Mouse (Mus musculus) T-cell, adult 2 months (primary cell): Measurements from ENCODE around the gene Vopp1.

ENCODE experiments used
- DNase-seq: peaks from one replicate; pipeline ENCODE4 v3.0.0; 2022; ENCODE audit warnings: low spot score

Gene Vopp1

DNA sequence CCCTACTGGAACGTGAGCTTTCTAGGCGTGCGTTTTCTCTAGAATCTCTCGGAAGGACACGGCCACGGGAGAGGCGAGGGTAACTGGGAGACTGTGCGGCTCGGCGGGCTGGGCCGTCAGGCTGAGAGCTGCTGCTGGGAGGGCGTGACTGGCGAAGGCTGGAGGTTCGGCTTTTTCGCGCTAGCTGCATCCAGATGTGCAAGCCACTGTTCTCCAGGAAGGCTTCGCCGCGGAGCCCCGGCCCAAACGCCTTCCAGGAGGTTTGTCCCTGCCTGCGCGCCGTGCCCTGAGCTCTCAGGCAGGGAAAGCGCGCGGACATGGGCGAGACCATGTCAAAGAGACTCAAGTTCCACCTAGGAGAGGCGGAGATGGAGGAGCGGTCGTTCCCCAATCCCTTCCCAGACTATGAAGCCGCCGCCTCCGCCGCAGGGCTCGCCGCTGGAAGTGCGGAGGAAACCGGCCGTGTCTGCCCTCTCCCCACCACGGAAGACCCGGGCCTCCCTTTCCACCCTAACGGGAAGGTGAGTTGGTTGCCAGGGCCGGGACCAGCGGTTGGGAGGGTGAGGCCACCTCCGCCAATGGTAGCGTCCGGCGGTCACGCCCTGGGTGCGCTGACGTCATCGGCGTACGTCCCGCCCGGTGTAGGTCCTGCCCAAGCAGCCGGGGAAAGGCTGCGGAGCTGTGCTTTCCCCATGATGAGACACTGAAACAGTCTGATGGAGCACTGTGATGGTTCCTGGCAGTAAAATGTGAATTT, 122.0 kb downstream of the Vopp1 start:
- peak; percentile 92 for DNase-seq

DNA sequence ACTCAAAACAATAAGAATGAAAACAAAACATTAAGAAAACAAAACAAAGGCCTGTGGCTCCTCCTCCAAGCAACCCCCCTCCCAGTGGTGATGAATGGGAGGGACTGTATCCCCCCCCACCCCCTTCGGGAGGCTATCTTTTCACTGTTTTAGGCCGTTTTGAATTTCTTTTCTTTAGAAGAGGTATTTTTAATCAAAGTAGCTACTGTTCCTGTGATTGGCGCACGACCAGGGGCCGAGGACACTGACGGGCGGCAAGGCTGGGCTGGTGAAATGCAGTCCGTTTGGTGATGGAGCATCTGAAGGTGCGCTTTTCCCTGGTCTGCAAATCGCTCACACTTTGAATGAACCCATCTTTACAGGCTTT, 122.6 kb downstream of the Vopp1 start, which contains the start of gene Lancl2:
Lancl2 (plus strand) TSS at position 165 of the 367 bp plus-strand sequence.
- DNase-seq: no peak

DNA sequence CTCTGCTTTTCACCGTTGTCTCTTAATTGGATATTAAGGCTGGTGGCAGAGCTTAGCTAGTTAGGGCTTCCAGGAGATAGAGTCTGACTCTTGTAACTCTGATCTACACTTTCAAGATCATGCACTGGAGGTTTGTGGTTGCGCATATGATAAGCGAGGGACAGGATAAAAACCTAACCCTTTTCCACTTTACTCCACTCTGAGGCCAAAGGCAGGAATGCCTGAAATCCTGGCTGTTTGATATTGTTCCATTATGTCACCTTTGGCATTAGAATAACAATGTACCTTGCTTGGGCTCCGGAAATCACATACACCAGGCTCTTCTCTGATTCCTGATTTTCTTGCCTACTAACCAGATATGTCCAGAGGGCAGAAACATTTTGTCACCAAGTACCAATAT, 123.3 kb downstream of the Vopp1 start:
- DNase-seq: no peak

DNA sequence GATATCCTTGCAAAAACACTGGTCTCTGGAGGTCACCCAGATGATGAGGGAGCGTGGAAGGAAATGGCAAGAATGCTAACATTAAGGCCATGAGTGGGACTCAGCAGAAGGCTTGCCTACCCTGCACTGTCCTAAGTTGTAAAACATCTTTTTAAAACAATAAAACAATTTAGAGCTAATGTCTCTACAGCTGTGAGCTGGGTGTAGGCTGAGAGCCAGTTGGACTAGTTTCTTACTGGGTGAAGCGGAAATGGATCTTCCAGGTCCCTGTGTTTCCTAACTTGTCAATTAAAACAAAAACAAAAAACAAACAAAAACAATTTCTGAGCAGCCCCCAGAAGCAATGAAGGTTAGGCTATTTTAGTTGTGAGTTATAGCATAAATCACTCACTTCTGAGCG, 131.8 kb downstream of the Vopp1 start:
- no peak for DNase-seq

DNA sequence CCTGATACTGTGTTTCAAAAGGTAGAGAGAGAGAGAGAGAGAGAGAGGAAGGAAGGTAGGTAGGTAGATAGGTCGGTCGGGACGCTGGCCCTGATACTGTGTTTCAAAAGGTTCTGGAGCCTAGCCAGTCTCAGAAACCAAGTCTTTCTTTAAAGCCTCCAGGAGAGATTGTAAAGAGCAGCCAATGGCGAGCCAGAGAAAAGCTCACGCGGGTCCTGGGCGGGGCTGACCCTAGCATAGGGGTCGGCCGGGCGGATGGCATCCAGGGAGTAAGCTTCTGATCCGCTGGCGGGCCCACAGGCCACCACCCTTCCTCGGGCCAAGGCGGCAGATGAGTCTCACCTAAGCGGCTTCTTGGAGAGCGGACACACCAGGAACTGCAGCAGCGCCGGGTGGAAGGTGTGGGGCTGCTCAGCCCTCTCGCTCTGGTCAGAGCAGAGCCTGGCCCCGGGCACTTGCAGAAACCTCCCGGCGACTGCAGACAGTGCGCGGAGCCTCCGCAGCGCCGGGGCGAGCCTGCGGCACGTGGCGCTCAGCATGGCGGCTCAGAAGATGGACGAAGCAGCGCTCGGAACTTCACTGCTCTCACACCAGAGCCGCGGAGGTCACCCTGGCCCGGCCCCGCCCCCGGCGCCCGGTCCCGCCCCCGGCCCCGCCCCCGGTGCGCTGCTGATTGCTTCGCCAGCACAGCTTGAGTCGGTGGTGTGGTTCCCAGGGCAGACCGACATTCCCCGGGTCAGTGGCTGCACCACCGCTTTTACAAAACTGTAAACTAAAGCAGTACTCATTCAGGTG, 133.3 kb downstream of the Vopp1 start, which contains the start of gene Pyurf:
Pyurf (minus strand) TSS at position 612 of the 795 bp plus-strand sequence.
- peak; percentile 88 for DNase-seq

DNA sequence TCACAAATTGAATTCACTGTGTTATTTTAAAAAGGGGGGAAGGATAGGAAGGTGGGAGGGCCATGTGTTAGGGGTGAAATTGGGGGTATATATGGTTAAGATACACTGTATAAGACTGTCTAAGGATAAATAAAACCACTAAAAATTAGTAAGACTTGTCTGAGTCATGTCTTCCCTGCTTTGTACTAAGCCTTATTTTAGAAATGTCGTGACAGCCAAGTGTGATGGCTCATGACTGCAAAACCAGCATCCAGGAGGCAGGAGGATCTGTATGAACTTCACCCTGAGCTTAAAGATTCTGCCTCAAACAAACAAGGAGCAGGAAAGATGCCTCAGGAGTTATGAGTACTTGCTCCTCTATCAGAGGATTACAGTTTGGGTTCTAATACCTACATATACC, 140.8 kb downstream of the Vopp1 start:
- DNase-seq: no peak
